Mouse (Mus musculus): ENCODE results near the gene Ralgapa2.

DNA sequence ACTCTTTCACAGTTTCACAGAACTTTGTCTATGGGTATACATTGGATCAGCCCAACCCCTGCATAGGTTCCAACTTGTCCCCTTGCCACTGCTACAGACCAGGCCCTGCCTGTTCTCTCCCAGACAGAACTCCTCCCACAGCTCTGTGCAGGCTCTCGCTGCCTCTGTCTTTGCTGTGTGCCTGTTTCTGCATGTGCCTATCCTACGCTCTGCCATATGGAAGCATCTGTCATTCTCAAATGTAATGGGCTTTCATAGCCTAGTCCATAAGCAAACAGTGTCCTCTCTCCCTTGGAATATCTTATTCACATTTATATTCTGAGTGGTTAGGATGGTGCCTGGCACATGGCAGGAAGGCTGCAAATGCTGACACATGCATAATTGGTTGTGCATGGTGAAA is 202.7 kb downstream of the Ralgapa2 start:
- TF ChIP-seq CTCF (IDR thresholded peaks at IDR 0.05; ENCODE audit: borderline replicate concordance, insufficient read depth, low read length) (no peak), POLR2A (IDR thresholded peaks at IDR 0.05; ENCODE audit: low read depth, low read length) (no peak)
